Mouse (Mus musculus): ENCODE results near the gene Rnf149. TPM values are rescaled to one million over a fixed set of nuclear protein-coding genes. Genes with fewer than 3 reads are reported as not detected.

Gene Rnf149
- total RNA-seq, 2 experiments from 2014 or later, result 35.4 to 36.3 TPM

DNA sequence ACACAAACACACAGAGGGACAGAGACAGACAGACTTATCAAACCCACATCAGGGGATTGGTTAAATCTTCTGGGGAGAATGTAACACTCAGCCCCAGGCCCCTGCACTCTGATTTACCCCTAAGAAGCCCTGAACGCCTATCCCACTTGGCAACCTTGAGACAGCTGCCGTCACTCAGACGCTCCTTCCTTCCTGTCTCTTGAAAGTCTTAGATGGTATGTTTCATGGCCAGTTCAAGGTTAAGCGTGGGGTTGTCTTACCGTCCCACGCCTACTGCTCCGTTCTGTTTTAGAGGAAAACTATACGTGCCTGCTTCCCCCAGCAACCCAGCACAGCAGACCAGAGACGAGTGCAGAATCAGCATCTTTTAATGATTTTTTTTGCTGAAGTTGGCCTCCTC lies 71.6 kb downstream of the Rnf149 start:
- no peak overlapping the region for H3K4me3 ChIP-seq
- no peak for DNase-seq (ENCODE audit: low spot score in 2 of 2)
- no peak overlapping the region for H3K27ac ChIP-seq
- TF ChIP-seq CTCF (conservative IDR thresholded peaks at IDR 0.05), result no peak

GRCm38 (mm10) chr1:39504261-39504660 lies 72.9 kb downstream of the Rnf149 start:
- peak; percentile 82 for TF ChIP-seq CTCF (conservative IDR thresholded peaks at IDR 0.05)
- no peak overlapping the region for H3K4me3 ChIP-seq
- no peak overlapping the region for H3K27ac ChIP-seq
- peak; percentile 34 to 54 for DNase-seq (ENCODE audit: low spot score in 2 of 2)

GRCm38 (mm10) chr1:39502817-39503633 lies 74.2 kb downstream of the Rnf149 start:
- H3K4me3 ChIP-seq, result no peak overlapping the region
- H3K27ac ChIP-seq, result no peak overlapping the region
- TF ChIP-seq CTCF (conservative IDR thresholded peaks at IDR 0.05), result no peak
- no peak for DNase-seq (ENCODE audit: low spot score in 2 of 2)

Other genes starting within 250 kb of the Rnf149 start
- gene Rpl31, start 209.6 kb downstream of the Rnf149 start, total RNA-seq (2021), result 100 to 1,000 TPM; 538 to 549 TPM
- gene Tbc1d8, start 98.7 kb downstream of the Rnf149 start, total RNA-seq (2021), result 10 to 100 TPM; 10.6 to 14.3 TPM
- gene Cnot11, start 42.4 kb downstream of the Rnf149 start, total RNA-seq (2021), result 10 to 100 TPM; 23.3 to 24.2 TPM
- 10 to 100 TPM; 99.7 to 100.0 TPM for gene Creg2, start 74.1 kb upstream of the Rnf149 start, total RNA-seq (2021)
- gene Rfx8, start 143.6 kb upstream of the Rnf149 start, total RNA-seq (2021), result under 1 TPM; 0.22 to 0.51 TPM
- gene Gm3646, start 227.9 kb upstream of the Rnf149 start, total RNA-seq (2021), result not detected